Mouse (Mus musculus): ENCODE measurements around the gene Il11ra1.
"Not testable (repeated sequence)": the region's sequence is repeated elsewhere in the genome, so short reads cannot be mapped to it uniquely, and the experiment has no call there.

- not testable (repeated sequence) for TF ChIP-seq CTCF (IDR thresholded peaks at IDR 0.05); POLR2A (IDR thresholded peaks at IDR 0.05; ENCODE audit: insufficient read depth, low read depth, low read length); EP300 (IDR thresholded peaks at IDR 0.05; ENCODE audit: insufficient read depth, low read depth, low read length)
Measured at GRCm38 (mm10) chr4:41767301-41767700, 67.5 kb downstream of the Il11ra1 start.

Data from heart, adult 2 months (tissue).